Mouse (Mus musculus): ENCODE results near the gene Cilp.

DNA sequence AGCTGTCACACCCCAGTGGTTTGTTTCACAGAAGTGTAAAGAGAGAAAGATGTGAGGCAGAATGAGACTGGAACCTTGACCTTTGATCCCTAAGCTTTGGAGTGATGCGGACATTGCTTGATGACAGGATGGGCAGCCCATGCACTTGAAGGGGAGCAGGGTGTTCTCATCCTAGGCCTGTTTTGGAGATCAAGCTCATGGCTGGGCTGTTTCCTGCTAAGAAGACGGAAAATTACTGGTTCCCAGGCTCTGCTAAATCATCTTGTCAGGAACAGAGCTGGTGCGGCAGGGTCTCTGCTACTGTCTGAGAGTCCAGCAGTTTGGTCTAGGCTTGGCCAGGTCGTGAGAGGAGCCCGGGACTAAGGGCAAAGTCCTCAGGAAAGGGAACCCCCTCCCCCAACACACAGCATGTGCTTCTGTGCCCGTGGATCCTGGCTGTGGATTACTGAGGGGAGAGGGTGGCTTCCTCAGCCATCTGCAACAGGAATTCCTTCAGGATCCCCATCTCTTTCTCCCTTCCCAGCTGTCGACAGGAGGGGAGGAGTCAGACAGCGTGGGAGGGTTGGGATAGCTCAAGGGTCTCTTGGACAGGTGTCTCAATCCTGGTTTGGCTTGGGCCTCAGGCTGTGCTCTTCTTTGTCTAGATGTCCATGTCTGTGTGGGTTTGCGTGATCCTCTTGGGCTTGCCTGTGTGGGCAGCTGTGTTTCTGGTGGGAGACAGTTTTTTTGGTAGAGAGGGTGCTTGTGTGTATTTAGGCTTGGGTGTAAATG is 20.8 kb upstream of the Cilp start:
- TF ChIP-seq CTCF (IDR thresholded peaks at IDR 0.05; ENCODE audit: low read depth, low read length) (no peak), POLR2A (IDR thresholded peaks at IDR 0.05; ENCODE audit: borderline replicate concordance, low read depth, low read length) (no peak)

Data from bone marrow macrophage, adult 2 months (primary cell).